Mouse (Mus musculus) C3H10T1/2 (cell line): ENCODE results near the gene Tarsl2. TPM values are rescaled to one million over a fixed set of nuclear protein-coding genes. Genes with fewer than 3 reads are reported as not detected.

ENCODE experiments used
- polyA plus RNA-seq, 2 experiments: library from polyadenylated mRNA; unstranded; fragments of >200 nt; fragmentation: generic; extraction: Trizol; gene quantifications; one replicate each; pipeline ENCODE4 v1.2.1; 2012; ENCODE audit warnings: missing spikeins in 2 of 2

Tarsl2 gene
- 1 to 10 TPM in 1 of 2 experiments, under 1 TPM in 1; 0.49 to 4.4 TPM for polyA plus RNA-seq

GRCm38 (mm10) chr7:65644643-65645351, at the start of gene Tarsl2:
Tarsl2 (plus strand) TSS chr7:65644898.

GRCm38 (mm10) chr7:65690869-65691268, 46.2 kb downstream of the Tarsl2 start, which contains the start of gene Tm2d3:
Tm2d3 (plus strand) TSS chr7:65691169.

Other genes starting within 250 kb of the Tarsl2 start
- 1 to 10 TPM in 1 of 2 experiments, under 1 TPM in 1; 0.73 to 9.8 TPM for gene Tjp1, start 117.1 kb upstream of the Tarsl2 start, polyA plus RNA-seq
- 10 to 100 TPM; 38.1 to 49.9 TPM for gene Tm2d3, start 46.3 kb downstream of the Tarsl2 start, polyA plus RNA-seq
- under 1 TPM; 0.08 to 0.61 TPM for gene Pcsk6, start 216.8 kb downstream of the Tarsl2 start, polyA plus RNA-seq